Mouse (Mus musculus): Measurements from ENCODE around the gene Igsf8. TPM values are rescaled to one million over a fixed set of nuclear protein-coding genes. Genes with fewer than 3 reads are reported as not detected.

Igsf8 gene
- 60.2 and 69.7 TPM in 2 replicates for polyA plus RNA-seq (2015; fragmentation: Nextera tagmentation; extraction: Ambion mirVana)

GRCm38 (mm10) chr1:172261477-172262078 is at the start of gene Igsf8:
TSS of gene Igsf8 (plus strand) at chr1:172261641.
- Histone ChIP-seq H3K27me3 (ENCODE audit: insufficient read depth, low read length) (no peaks in the 10 kb centered on the region), H3K4me2 (replicated peaks; ENCODE audit: low read depth, low read length) (no peak within 1 kb of the TSS), H3K36me3 (ENCODE audit: insufficient read depth, low read length) (no peaks in the 10 kb centered on the region), H3K9me3 (ENCODE audit: low read length) (peaks cover 5% of the 10 kb centered on the region), H3K4me1 (ENCODE audit: insufficient read depth, low read length) (no peaks in the 10 kb centered on the region), H3K9ac (replicated peaks; ENCODE audit: low read length) (no peak within 1 kb of the TSS), H3K4me3 (ENCODE audit: low read length) (no peak within 1 kb of the TSS), H3K27ac (ENCODE audit: low read length) (no peak within 1 kb of the TSS)
- no peak for ATAC-seq (ENCODE audit: low FRiP score, low TSS enrichment)
- WGBS, result 57% methylated on average over 8 of the region's 8 CpGs

GRCm38 (mm10) chr1:172212776-172213175 is 48.7 kb upstream of the Igsf8 start:
- Histone ChIP-seq H3K4me1 (ENCODE audit: insufficient read depth, low read length) (peaks cover 23% of the 10 kb centered on the region), H3K4me3 (ENCODE audit: low read length) (no peak overlapping the region), H3K9ac (replicated peaks; ENCODE audit: low read length) (no peak overlapping the region), H3K27me3 (ENCODE audit: insufficient read depth, low read length) (no peaks in the 10 kb centered on the region), H3K9me3 (ENCODE audit: low read length) (no peaks in the 10 kb centered on the region), H3K27ac (ENCODE audit: low read length) (peak overlapping the region; percentile 46; the same call in 1 of the 2 replicates), H3K4me2 (replicated peaks; ENCODE audit: low read depth, low read length) (no peak overlapping the region), H3K36me3 (ENCODE audit: insufficient read depth, low read length) (no peaks in the 10 kb centered on the region)
- 61% methylated on average over 5 of the region's 5 CpGs for WGBS
- ATAC-seq (ENCODE audit: low FRiP score, low TSS enrichment), result no peak

- no peak overlapping the region for H3K4me2 ChIP-seq (replicated peaks; ENCODE audit: low read depth, low read length)
- 66% methylated on average over 4 of the region's 4 CpGs for WGBS
- 0 out of 2 replicates have a peak overlapping the region, but pooled peaks have one; percentile 46 for H3K27ac ChIP-seq (ENCODE audit: low read length)
- no peak for ATAC-seq (ENCODE audit: low FRiP score, low TSS enrichment)
- H3K27me3 ChIP-seq (ENCODE audit: insufficient read depth, low read length), result no peaks in the 10 kb centered on the region
- H3K4me3 ChIP-seq (ENCODE audit: low read length), result no peak overlapping the region
- H3K4me1 ChIP-seq (ENCODE audit: insufficient read depth, low read length), result peaks cover 28% of the 10 kb centered on the region
- no peaks in the 10 kb centered on the region for H3K36me3 ChIP-seq (ENCODE audit: insufficient read depth, low read length)
- H3K9me3 ChIP-seq (ENCODE audit: low read length), result no peaks in the 10 kb centered on the region
- no peak overlapping the region for H3K9ac ChIP-seq (replicated peaks; ENCODE audit: low read length)
These were observed 47.7 kb upstream of the Igsf8 start for GRCm38 (mm10) chr1:172213771-172214170.

GRCm38 (mm10) chr1:172214748-172215147 is 46.7 kb upstream of the Igsf8 start:
- Histone ChIP-seq H3K4me2 (replicated peaks; ENCODE audit: low read depth, low read length) (no peak overlapping the region), H3K9ac (replicated peaks; ENCODE audit: low read length) (no peak overlapping the region), H3K27me3 (ENCODE audit: insufficient read depth, low read length) (no peaks in the 10 kb centered on the region), H3K4me3 (ENCODE audit: low read length) (no peak overlapping the region), H3K4me1 (ENCODE audit: insufficient read depth, low read length) (peaks cover 32% of the 10 kb centered on the region), H3K9me3 (ENCODE audit: low read length) (no peaks in the 10 kb centered on the region), H3K27ac (ENCODE audit: low read length) (no peak overlapping the region), H3K36me3 (ENCODE audit: insufficient read depth, low read length) (no peaks in the 10 kb centered on the region)
- no peak for ATAC-seq (ENCODE audit: low FRiP score, low TSS enrichment)
- 57% methylated on average over 3 of the region's 3 CpGs for WGBS

GRCm38 (mm10) chr1:172217148-172217547 is 44.3 kb upstream of the Igsf8 start:
- ATAC-seq (ENCODE audit: low FRiP score, low TSS enrichment), result peak; percentile 20
- Histone ChIP-seq H3K27me3 (ENCODE audit: insufficient read depth, low read length) (no peaks in the 10 kb centered on the region), H3K9ac (replicated peaks; ENCODE audit: low read length) (peak overlapping the region; percentile 68), H3K27ac (ENCODE audit: low read length) (peak overlapping the region; percentile 87), H3K9me3 (ENCODE audit: low read length) (no peaks in the 10 kb centered on the region), H3K4me2 (replicated peaks; ENCODE audit: low read depth, low read length) (peak overlapping the region; percentile 51), H3K36me3 (ENCODE audit: insufficient read depth, low read length) (no peaks in the 10 kb centered on the region), H3K4me1 (ENCODE audit: insufficient read depth, low read length) (peaks cover 56% of the 10 kb centered on the region), H3K4me3 (ENCODE audit: low read length) (peak overlapping the region; percentile 22; the same call in 1 of the 2 replicates)
- 0% methylated on average over 5 of the region's 5 CpGs for WGBS

GRCm38 (mm10) chr1:172218164-172218910 is 43.1 kb upstream of the Igsf8 start:
- H3K9ac ChIP-seq (replicated peaks; ENCODE audit: low read length), result no peak overlapping the region
- H3K4me1 ChIP-seq (ENCODE audit: insufficient read depth, low read length), result peaks cover 52% of the 10 kb centered on the region
- H3K27ac ChIP-seq (ENCODE audit: low read length), result no peak overlapping the region
- no peak for ATAC-seq (ENCODE audit: low FRiP score, low TSS enrichment)
- no peak overlapping the region for H3K4me3 ChIP-seq (ENCODE audit: low read length)
- H3K27me3 ChIP-seq (ENCODE audit: insufficient read depth, low read length), result no peaks in the 10 kb centered on the region
- H3K9me3 ChIP-seq (ENCODE audit: low read length), result no peaks in the 10 kb centered on the region
- no peak overlapping the region for H3K4me2 ChIP-seq (replicated peaks; ENCODE audit: low read depth, low read length)
- no peaks in the 10 kb centered on the region for H3K36me3 ChIP-seq (ENCODE audit: insufficient read depth, low read length)
- 42% methylated on average over 15 of the region's 15 CpGs for WGBS

- Histone ChIP-seq H3K4me2 (replicated peaks; ENCODE audit: low read depth, low read length) (no peak within 1 kb of the TSS; the same call in 1 of the 2 replicates), H3K4me3 (ENCODE audit: low read length) (no peak within 1 kb of the TSS), H3K9me3 (ENCODE audit: low read length) (no peaks in the 10 kb centered on the region), H3K4me1 (ENCODE audit: insufficient read depth, low read length) (peaks cover 46% of the 10 kb centered on the region), H3K27ac (ENCODE audit: low read length) (peak within 1 kb of the TSS; percentile 85), H3K27me3 (ENCODE audit: insufficient read depth, low read length) (no peaks in the 10 kb centered on the region), H3K36me3 (ENCODE audit: insufficient read depth, low read length) (no peaks in the 10 kb centered on the region), H3K9ac (replicated peaks; ENCODE audit: low read length) (peak within 1 kb of the TSS; percentile 37)
- WGBS, result 80% methylated on average over 19 of the region's 19 CpGs
- ATAC-seq (ENCODE audit: low FRiP score, low TSS enrichment), result no peak
These were observed 41.7 kb upstream of the Igsf8 start, which contains the start of gene Casq1 for GRCm38 (mm10) chr1:172219451-172220406. TSS of gene Casq1 (minus strand) at chr1:172219868.

- H3K36me3 ChIP-seq (ENCODE audit: insufficient read depth, low read length), result no peaks in the 10 kb centered on the region
- H3K9ac ChIP-seq (replicated peaks; ENCODE audit: low read length), result no peak overlapping the region; the same call in 1 of the 2 replicates
- no peaks in the 10 kb centered on the region for H3K9me3 ChIP-seq (ENCODE audit: low read length)
- H3K4me3 ChIP-seq (ENCODE audit: low read length), result no peak overlapping the region
- H3K27ac ChIP-seq (ENCODE audit: low read length), result peak overlapping the region; percentile 85
- H3K4me2 ChIP-seq (replicated peaks; ENCODE audit: low read depth, low read length), result no peak overlapping the region; the same call in 1 of the 2 replicates
- ATAC-seq (ENCODE audit: low FRiP score, low TSS enrichment), result peak; percentile 17; the same call in 1 of the 2 replicates
- H3K4me1 ChIP-seq (ENCODE audit: insufficient read depth, low read length), result peaks cover 46% of the 10 kb centered on the region
- H3K27me3 ChIP-seq (ENCODE audit: insufficient read depth, low read length), result no peaks in the 10 kb centered on the region
- 34% methylated on average over 10 of the region's 10 CpGs for WGBS
These were observed 41.0 kb upstream of the Igsf8 start for GRCm38 (mm10) chr1:172220414-172220813.

GRCm38 (mm10) chr1:172221297-172222063 is 40.0 kb upstream of the Igsf8 start:
- peak; percentile 70 for ATAC-seq (ENCODE audit: low FRiP score, low TSS enrichment)
- Histone ChIP-seq H3K4me1 (ENCODE audit: insufficient read depth, low read length) (peaks cover 46% of the 10 kb centered on the region), H3K36me3 (ENCODE audit: insufficient read depth, low read length) (no peaks in the 10 kb centered on the region), H3K9me3 (ENCODE audit: low read length) (no peaks in the 10 kb centered on the region), H3K9ac (replicated peaks; ENCODE audit: low read length) (peak overlapping the region; percentile 44; the same call in 1 of the 2 replicates), H3K27ac (ENCODE audit: low read length) (peak overlapping the region; percentile 85), H3K4me3 (ENCODE audit: low read length) (no peak overlapping the region), H3K27me3 (ENCODE audit: insufficient read depth, low read length) (no peaks in the 10 kb centered on the region), H3K4me2 (replicated peaks; ENCODE audit: low read depth, low read length) (no peak overlapping the region)
- 23% methylated on average over 11 of the region's 11 CpGs for WGBS

Data from kidney, embryonic 16.5 days (tissue).